In the genomic region with DNA sequence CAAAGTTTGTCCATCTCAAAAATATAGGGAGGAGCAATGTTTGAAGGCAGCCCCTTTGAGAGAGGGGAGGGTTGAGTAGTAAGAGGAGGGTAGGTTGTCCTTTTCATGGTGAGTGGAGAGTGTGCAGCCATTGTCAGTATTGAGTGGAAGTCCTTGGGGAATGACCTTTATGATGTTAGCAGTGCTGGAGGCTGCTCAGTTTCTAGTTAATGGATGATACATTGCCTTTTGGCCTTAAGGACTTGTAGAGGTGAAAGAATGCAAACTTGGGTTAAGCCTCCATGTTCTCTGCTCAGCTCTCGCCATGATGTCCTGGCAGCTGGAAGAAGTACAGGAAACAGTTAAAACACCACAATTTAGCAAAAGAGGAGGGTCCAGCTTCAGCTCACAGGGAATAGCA, we compare ENCODE assay signal across 17 mouse cellular contexts.
"Had no signal": no experiment of that assay in that cellular context is flagged by ENCODE, and none has a peak within 500 bp of the region (broad histone marks: within the 10 kb centered on the region; RNA-seq: fewer than 3 reads in every experiment).

No protein-coding gene starts in this region.

- ATAC-seq: midbrain, embryonic 16.5 days had no signal

- H3K9me3 ChIP-seq: midbrain, embryonic 12.5 days; neural tube, embryonic 13.5 days; neural tube, embryonic 15.5 days had no signal

- DNase-seq: lung, adult 18-20 months; lung, postnatal 10 days; lung, postnatal 4 days; retina, postnatal 1 day; right cerebral cortex, adult 18-20 months; right cerebral cortex, postnatal 25 days; right cerebral cortex, postnatal 4 days; spleen, adult 18-20 months; thymus, adult 18-20 months; thymus, postnatal 14 days; thymus, postnatal 36 days had no signal

- H3K36me3 ChIP-seq: midbrain, embryonic 12.5 days; neural tube, embryonic 13.5 days; neural tube, embryonic 15.5 days had no signal

- H3K27ac ChIP-seq: neural tube, embryonic 13.5 days; neural tube, embryonic 15.5 days had no signal

- H3K9ac ChIP-seq: lung, embryonic 14.5 days; midbrain, embryonic 12.5 days; neural tube, embryonic 13.5 days; neural tube, embryonic 15.5 days had no signal

- H3K4me2 ChIP-seq: lung, embryonic 14.5 days; midbrain, embryonic 12.5 days; neural tube, embryonic 13.5 days; neural tube, embryonic 15.5 days had no signal

- H3K4me3 ChIP-seq: midbrain, embryonic 12.5 days; myocyte; neural tube, embryonic 13.5 days; neural tube, embryonic 15.5 days had no signal

- H3K27me3 ChIP-seq: midbrain, embryonic 12.5 days; neural tube, embryonic 13.5 days; neural tube, embryonic 15.5 days had no signal
